Mouse (Mus musculus): ENCODE measurements at regions not wholly inside any gene's neighbourhood (a gene's known extent, or its start where the extent isn't known, plus 50 kb on each side); places are given as distances from the start of the nearest gene placed in this dataset.
A peak's percentile ranks its signal among the peaks of the same experiment; 100 is the strongest.

DNA sequence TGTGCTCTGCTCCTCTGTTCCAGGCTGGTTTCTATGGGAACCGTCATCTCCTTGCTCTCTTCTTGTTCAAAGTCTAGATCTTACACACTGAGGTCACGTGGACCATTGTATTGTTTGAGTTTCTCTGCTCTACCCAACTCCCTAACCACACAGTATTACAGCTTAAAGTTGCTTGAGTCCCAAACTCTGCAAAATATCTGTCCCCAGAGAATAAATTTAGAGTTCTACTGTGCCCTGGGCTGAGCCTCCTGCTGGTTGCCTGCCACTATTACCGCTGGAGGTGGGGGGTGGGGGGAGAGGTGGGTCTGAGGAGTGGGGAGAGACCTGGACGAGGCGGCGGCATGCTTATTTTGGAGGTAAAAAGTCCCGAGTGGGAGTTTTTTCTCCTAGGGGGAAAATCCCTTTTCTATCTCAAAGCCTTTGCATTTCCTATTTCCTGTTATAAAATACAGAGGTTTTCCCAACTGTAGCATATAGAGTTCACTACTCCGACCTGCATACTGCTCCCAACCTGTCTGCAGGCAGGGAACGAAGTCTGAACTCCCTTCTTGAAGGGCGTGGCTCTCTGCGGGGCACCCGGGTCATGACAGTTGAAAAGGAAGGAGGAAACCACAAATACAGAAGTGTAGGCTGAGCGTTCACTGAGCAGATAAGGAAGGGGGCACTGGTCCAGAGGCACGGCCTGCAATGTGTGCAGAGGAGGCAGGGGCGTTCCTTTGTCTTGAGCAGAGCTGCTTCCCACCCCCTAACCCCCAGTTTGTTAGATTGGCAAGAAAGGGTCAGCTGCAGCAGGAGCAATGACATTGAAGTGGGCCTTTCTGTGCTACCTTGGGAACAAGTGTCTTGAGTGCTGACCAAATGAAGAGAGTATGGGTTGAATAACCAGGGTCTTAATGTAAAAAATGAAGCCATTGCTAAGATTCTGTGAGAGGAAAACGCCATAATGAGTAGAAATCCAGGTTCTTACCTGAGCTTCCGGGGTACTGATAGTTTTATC is 188.7 kb downstream of the Akap7 start:
- Histone ChIP-seq H3K4me3 (ENCODE audit: inconsistent target) (no peak overlapping the region), H3K36me3 (ENCODE audit: inconsistent target) (no peaks in the 10 kb centered on the region), H3K27ac (peak overlapping the region; percentile 28), H3K79me2 (ENCODE audit: inconsistent target) (no peaks in the 10 kb centered on the region)
- 9% methylated on average over 17 of the region's 17 CpGs for WGBS (ENCODE audit: missing documents)

- no peak overlapping the region for H3K4me3 ChIP-seq (ENCODE audit: inconsistent target)
- no peak overlapping the region for H3K27ac ChIP-seq
- H3K36me3 ChIP-seq (ENCODE audit: inconsistent target): no peaks in the 10 kb centered on the region
- H3K79me2 ChIP-seq (ENCODE audit: inconsistent target): no peaks in the 10 kb centered on the region
- 94% methylated on average over 4 of the region's 4 CpGs for WGBS (ENCODE audit: missing documents)
Observed at GRCm38 (mm10) chr10:25114316-25114715, 187.0 kb upstream of the Arg1 start.

DNA sequence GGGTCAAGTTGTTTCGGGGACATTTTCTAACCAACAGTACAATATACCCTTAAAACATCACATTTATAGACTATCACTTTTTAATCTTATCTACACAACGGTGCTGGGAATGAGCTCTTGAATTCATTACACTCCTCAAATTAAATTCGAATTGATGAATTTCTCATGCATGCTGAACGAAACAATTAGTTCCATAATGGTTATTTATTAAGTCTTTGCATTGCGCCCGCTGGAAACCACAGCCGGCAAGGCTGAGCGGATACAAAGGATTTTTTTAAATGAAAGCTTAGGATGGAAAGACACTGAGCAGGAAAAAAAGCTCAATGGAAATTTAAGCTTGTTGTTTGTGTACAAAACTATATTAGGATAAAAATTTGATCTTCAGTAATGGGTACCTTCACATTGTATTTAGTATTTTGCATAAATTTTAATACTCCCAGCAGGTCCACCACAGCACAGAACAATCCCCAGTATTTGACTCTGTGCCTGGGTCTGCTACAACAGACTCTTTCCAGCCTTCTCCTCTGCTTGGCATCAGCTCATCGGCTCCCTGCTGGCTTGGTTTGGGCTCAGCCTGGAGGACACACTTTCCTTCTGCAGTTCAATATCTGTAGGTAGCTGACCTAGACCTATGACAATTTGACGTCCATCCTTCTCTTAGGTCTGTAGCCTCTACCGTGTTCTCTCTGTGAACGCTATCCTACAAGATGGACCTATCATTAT is 185.3 kb upstream of the Arg1 start:
- 93% methylated on average over 12 of the region's 12 CpGs for WGBS (ENCODE audit: missing documents)
- H3K4me3 ChIP-seq (ENCODE audit: inconsistent target): no peak overlapping the region
- H3K27ac ChIP-seq: no peak overlapping the region
- H3K79me2 ChIP-seq (ENCODE audit: inconsistent target): no peaks in the 10 kb centered on the region
- H3K36me3 ChIP-seq (ENCODE audit: inconsistent target): no peaks in the 10 kb centered on the region

DNA sequence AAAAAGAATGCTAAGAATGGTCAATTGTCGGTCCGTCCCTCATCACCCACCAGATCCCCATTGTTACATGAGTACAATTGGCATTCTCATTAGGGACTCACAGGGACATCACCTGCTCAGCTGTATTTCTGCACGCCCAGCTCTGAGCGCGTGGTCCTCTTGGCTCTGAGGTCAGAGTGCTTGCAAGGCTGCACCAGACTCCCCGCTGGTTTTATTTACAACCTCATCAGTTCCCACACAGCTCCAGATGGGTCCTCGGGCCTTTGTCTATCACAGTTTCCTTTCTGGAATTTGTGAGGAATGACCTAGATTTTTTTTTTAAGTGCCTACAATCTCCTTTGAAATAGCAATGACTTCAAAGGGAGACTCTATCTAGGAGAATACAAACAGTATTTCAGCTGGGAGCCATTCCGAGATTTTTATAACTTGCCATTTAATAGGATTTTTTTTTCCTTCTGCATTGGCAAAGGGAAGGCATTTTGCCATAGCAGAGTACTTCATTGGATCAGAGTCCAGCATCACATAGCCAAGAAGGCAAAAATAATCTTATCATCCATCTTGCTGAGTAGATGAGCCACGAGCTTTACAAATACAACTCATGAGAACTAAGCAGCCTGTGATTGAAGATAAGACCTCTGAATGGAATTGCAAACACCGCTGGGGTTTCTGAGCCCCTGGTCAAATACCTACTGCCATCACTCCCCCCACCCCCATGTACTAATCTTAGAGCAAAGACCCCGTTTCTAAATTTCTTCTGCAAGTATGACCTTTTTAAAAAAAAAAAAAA is 184.5 kb upstream of the Arg1 start:
- no peaks in the 10 kb centered on the region for H3K36me3 ChIP-seq (ENCODE audit: inconsistent target)
- H3K4me3 ChIP-seq (ENCODE audit: inconsistent target): no peak overlapping the region
- no peak overlapping the region for H3K27ac ChIP-seq
- WGBS (ENCODE audit: missing documents): 91% methylated on average over 11 of the region's 11 CpGs
- no peaks in the 10 kb centered on the region for H3K79me2 ChIP-seq (ENCODE audit: inconsistent target)

- Histone ChIP-seq H3K27ac (no peak overlapping the region), H3K36me3 (ENCODE audit: inconsistent target) (no peaks in the 10 kb centered on the region), H3K4me3 (ENCODE audit: inconsistent target) (no peak overlapping the region), H3K79me2 (ENCODE audit: inconsistent target) (no peaks in the 10 kb centered on the region)
- WGBS (ENCODE audit: missing documents): 91% methylated on average over 7 of the region's 7 CpGs
Observed at GRCm38 (mm10) chr10:25111181-25111580, 183.9 kb upstream of the Arg1 start.

- Histone ChIP-seq H3K27ac (no peak overlapping the region), H3K4me3 (ENCODE audit: inconsistent target) (no peak overlapping the region), H3K79me2 (ENCODE audit: inconsistent target) (no peaks in the 10 kb centered on the region), H3K36me3 (ENCODE audit: inconsistent target) (no peaks in the 10 kb centered on the region)
- WGBS (ENCODE audit: missing documents): 91% methylated on average over 4 of the region's 4 CpGs
Observed at GRCm38 (mm10) chr10:25098070-25098469, 170.8 kb upstream of the Arg1 start.

DNA sequence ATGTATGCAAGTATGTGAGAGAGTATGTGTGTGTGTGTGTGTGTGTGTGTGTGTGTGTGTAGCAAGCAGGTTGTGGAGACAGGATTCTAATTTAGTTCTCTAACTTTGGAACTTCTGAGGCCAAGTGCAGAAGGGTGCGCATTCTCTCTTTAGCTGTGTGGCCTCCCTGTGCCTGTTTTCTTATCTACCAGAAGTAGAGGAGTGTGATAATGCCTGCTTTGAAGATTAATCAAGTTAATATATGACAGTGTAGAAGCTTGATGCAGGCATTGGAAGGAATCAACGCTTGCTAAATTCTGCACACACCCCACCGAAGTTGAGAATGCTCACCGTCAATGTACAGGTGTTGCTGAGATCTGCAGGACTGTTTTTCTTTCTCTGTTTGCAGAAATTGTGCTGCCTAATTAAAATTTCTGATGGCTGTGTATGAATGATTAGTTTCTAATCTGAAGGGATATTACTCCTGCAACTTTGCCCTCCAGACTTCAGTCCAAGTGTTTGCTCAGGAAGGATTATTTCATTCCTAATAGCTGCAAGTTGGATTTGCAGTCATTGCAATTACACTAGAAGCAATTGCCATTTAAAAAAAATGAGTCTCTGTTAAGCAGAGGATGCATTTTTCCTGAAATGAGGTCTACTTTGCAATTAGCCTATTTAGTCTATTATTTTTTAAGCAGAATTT is 162.6 kb upstream of the Arg1 start:
- no peaks in the 10 kb centered on the region for H3K36me3 ChIP-seq (ENCODE audit: inconsistent target)
- 96% methylated on average over 4 of the region's 4 CpGs for WGBS (ENCODE audit: missing documents)
- no peak overlapping the region for H3K4me3 ChIP-seq (ENCODE audit: inconsistent target)
- H3K27ac ChIP-seq: no peak overlapping the region
- H3K79me2 ChIP-seq (ENCODE audit: inconsistent target): no peaks in the 10 kb centered on the region

- 93% methylated on average over 17 of the region's 17 CpGs for WGBS (ENCODE audit: missing documents)
- Histone ChIP-seq H3K79me2 (ENCODE audit: inconsistent target) (no peaks in the 10 kb centered on the region), H3K36me3 (ENCODE audit: inconsistent target) (no peaks in the 10 kb centered on the region), H3K4me3 (ENCODE audit: inconsistent target) (no peak overlapping the region), H3K27ac (no peak overlapping the region)
Observed at GRCm38 (mm10) chr10:25086745-25087144, 159.5 kb upstream of the Arg1 start.

- Histone ChIP-seq H3K36me3 (ENCODE audit: inconsistent target) (no peaks in the 10 kb centered on the region), H3K79me2 (ENCODE audit: inconsistent target) (no peaks in the 10 kb centered on the region), H3K27ac (no peak overlapping the region), H3K4me3 (ENCODE audit: inconsistent target) (no peak overlapping the region)
- 93% methylated on average over 10 of the region's 10 CpGs for WGBS (ENCODE audit: missing documents)
Observed at GRCm38 (mm10) chr10:25082930-25083329, 155.6 kb upstream of the Arg1 start.

DNA sequence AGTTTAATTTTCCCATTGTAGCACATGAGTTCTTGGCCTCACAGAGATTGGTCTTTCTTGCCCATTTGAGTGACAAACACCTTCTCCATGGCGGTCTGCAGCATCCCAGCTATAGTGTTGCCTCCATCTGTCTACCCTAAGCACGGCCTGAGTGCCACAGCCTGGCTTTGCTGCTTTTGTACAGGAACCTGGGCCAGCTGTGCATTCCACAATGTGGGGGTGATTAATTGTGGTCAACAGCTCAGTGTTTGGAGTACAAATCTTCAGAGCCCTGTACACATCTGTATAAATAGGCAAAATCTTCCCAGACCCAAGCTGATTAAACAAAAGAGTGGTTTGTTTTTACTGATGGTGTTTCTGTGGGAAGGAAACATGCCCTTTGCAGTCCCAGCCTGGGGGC is 145.3 kb upstream of the Arg1 start:
- H3K4me3 ChIP-seq (ENCODE audit: inconsistent target): no peak overlapping the region
- no peaks in the 10 kb centered on the region for H3K79me2 ChIP-seq (ENCODE audit: inconsistent target)
- no peak overlapping the region for H3K27ac ChIP-seq
- 97% methylated on average over 2 of the region's 2 CpGs for WGBS (ENCODE audit: missing documents)
- H3K36me3 ChIP-seq (ENCODE audit: inconsistent target): no peaks in the 10 kb centered on the region

DNA sequence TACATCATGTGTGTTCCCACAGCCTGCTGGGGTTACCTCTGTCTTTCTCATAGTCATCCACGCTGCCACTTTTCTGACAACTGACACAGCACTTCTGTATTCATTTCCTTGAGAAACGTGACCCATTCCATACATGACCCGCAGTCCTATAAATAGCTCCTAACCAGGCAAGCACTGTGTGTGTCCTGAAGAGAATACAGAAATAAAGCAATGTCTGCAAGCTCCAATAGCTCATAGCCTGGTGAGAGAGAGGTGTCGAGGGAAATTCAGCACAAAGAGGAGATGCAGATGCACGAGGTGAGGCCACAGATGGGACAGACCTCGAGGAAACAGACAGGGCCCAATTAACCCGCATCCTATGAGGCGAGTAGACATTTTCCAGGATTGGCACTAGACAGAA is 141.0 kb upstream of the Arg1 start:
- Histone ChIP-seq H3K4me3 (ENCODE audit: inconsistent target) (no peak overlapping the region), H3K36me3 (ENCODE audit: inconsistent target) (no peaks in the 10 kb centered on the region), H3K79me2 (ENCODE audit: inconsistent target) (no peaks in the 10 kb centered on the region), H3K27ac (no peak overlapping the region)
- 53% methylated on average over 8 of the region's 8 CpGs for WGBS (ENCODE audit: missing documents)

DNA sequence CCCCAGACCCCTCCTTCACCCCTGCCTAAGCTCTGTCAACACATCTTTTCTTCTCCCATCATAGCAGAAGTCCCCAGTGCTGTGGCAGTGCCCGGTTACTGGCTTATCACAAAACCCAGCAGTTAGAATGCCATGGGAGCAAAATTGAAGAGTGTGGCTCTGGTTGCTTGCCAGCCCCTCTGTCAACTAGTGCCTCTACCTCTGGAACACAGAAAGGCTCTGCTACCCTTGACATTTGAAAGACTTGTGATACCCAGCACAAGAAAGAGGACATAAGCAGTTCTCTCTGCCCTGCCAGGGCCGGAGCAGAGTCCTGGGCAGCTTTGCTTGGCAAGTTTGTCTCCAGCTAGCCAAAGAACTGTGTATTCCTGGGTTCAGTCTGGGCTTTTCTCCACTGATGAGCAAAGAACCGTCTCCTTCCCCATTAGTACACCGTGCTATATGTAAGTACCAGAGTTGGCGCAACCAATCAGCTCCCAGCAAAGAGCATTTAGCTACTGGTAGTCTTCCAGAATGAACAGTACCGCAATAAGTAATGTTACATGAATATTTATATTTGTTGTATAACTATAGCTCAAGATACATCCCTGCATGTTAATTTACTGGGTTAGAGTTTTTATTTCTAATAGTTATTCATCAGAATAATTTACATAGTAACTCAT is 137.5 kb upstream of the Arg1 start:
- WGBS (ENCODE audit: missing documents): 91% methylated on average over 6 of the region's 6 CpGs
- no peak overlapping the region for H3K4me3 ChIP-seq (ENCODE audit: inconsistent target)
- no peak overlapping the region for H3K27ac ChIP-seq
- H3K79me2 ChIP-seq (ENCODE audit: inconsistent target): no peaks in the 10 kb centered on the region
- no peaks in the 10 kb centered on the region for H3K36me3 ChIP-seq (ENCODE audit: inconsistent target)

GRCm38 (mm10) chr10:25061402-25062055 is 134.2 kb upstream of the Arg1 start:
- Histone ChIP-seq H3K36me3 (ENCODE audit: inconsistent target) (no peaks in the 10 kb centered on the region), H3K27ac (no peak overlapping the region), H3K4me3 (ENCODE audit: inconsistent target) (no peak overlapping the region), H3K79me2 (ENCODE audit: inconsistent target) (no peaks in the 10 kb centered on the region)
- WGBS (ENCODE audit: missing documents): 86% methylated on average over 13 of the region's 13 CpGs
